Mouse (Mus musculus) CH12F3 (cell line): Measurements from ENCODE around the gene Arhgap31.
"Not testable (repeated sequence)": the region's sequence is repeated elsewhere in the genome, so short reads cannot be mapped to it uniquely, and the experiment has no call there.

Experiments used
- in situ Hi-C: fragments of 300-500 bp; cut with MboI; formaldehyde crosslinking; loops from 2 replicates; pipeline ENCODE4 v1.14.3; 2020; ENCODE audit warnings: low sequenced_read_pairs

Arhgap31 gene

GRCm38 (mm10) chr16:38689786-38690185 is 23.3 kb downstream of the Arhgap31 start:
- in situ Hi-C loops = no loop called here

DNA sequence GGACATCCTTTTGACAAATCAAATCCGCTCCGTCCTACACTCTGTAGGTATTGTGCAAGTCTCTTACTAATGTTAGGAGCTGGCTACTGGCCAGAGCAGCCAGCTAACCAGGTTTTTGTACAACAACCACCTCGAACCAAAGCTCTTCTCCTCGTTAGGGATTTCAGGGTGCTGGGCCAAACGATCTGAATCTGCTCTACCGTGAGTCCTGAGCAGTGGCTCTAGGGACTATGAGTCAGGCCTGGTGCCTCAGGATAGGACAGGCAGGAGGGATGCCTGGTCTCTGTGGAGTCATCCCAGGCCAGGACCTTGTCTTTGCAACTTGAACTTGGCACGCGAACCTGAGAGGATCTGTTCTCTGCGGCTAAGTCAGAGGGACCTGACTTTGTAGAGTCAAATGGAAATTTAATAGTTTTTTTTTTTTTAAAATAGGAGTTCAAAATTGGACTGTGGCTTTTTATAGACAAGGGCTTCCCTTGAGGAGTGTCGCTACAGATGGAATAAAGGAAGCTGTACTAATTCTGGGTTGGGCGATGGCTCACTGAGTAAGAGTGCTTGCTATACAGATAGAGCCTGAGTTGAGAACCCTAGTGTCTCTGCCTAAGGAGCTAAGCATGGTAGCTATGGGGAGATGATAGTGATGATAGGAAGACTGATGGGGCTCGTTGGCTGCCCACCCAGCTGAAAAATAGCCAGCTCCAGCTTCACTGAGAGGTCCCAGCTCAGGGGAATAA is 24.4 kb downstream of the Arhgap31 start:
- in situ Hi-C loops = no loop called here

- in situ Hi-C loops = no loop called here
These were observed 25.4 kb downstream of the Arhgap31 start for GRCm38 (mm10) chr16:38687673-38688072.

DNA sequence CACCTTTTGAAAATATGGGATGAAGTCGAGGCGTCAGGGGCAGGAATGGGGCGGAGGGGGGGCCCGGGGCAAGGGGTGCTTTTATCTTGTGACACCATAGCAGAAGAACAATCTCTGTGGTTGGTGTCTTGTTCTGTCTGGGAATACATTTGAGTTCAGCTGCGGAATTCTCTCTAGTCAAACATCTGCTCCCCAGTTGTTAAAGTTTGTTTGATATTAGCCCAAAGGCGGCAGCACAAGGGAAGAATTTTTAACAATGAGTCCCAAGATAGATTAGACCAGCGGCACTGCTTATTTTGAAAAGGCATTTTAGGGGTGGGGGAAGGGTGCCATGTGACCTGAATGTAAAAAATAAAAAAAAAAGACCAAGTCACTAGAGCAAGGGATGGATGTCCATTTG is 30.0 kb downstream of the Arhgap31 start:
- in situ Hi-C loops = no loop called here

GRCm38 (mm10) chr16:38681313-38681712 is 31.8 kb downstream of the Arhgap31 start:
- in situ Hi-C loops = no loop called here

- in situ Hi-C loops = no loop called here
These were observed 33.5 kb downstream of the Arhgap31 start for GRCm38 (mm10) chr16:38679431-38680021.

DNA sequence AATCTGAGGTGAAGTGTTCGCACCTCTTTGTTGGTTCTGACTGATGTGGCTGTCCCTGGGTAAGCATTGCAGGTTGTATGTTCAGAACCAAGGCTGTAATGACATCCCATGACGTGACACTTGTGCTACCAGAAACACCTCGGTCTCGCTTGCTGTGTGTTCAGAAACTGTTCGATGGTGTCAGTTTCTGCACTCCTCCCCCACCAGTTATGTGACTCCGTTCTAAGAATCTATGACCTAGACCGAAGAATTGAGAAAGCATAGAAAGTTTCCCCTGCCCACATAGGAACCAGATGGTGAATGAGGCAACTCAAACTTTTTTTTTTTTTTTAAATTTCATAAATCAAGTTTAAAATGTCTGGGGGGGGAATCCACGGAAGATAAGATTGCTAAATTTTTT is 34.2 kb downstream of the Arhgap31 start:
- in situ Hi-C loops = no loop called here

DNA sequence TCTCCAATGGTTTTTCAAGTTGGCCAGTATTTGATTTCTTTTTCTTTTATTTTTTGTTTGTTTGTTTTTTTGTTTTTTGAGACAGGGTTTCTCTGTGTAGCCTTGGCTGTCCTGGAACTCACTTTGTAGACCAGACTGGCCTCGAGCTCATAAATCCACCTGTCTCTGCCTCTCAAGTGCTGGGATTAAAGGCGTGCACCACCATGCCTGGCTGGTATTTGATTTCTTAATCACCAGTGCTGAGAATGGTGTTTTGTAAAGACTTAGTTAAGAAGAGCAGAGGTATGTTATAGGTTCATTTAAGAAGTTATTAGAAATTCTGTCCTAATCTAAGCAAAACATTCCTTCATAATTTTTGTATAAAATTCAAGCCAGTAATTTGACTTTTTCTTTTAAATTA is 35.1 kb downstream of the Arhgap31 start:
- in situ Hi-C loops = not testable (repeated sequence)

DNA sequence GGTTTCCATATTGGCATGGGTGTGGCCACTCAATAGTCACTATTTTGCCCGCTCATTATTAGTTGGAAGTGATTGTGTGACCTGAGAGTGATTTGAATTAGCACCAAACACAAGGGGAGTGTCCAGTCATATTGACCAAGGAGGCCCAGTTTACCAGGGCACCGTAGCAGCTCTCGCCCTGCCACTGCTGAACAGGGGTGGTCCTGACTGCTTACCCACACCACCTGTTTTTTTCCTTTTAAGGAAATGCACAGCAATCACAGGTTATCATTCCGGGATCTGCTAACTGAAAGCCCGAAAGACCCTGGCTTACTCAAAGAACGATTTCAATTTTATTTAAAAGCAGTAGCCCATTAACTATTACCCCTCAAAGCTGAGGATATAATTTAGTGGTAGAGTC is 35.9 kb downstream of the Arhgap31 start:
- in situ Hi-C loops = no loop called here

DNA sequence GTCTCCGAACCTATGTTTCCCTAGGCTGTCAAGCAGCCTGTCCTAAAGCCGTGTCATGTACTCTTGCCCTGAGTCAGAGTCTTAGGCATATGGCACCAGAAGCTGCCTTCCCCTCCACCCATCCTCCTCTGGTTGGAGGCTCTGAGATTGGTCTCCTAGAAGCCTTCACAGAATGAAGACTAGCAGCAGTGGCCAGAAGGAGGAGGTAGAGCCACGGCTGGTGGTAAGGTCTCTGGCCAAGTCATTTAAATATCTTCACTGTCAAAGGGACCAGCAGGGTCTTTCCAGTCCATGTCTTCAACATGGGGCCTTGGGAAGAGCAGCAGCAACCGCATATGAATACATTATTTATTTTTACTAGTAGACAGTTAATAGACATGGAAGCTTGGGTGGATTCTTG is 36.4 kb downstream of the Arhgap31 start:
- in situ Hi-C loops = no loop called here

DNA sequence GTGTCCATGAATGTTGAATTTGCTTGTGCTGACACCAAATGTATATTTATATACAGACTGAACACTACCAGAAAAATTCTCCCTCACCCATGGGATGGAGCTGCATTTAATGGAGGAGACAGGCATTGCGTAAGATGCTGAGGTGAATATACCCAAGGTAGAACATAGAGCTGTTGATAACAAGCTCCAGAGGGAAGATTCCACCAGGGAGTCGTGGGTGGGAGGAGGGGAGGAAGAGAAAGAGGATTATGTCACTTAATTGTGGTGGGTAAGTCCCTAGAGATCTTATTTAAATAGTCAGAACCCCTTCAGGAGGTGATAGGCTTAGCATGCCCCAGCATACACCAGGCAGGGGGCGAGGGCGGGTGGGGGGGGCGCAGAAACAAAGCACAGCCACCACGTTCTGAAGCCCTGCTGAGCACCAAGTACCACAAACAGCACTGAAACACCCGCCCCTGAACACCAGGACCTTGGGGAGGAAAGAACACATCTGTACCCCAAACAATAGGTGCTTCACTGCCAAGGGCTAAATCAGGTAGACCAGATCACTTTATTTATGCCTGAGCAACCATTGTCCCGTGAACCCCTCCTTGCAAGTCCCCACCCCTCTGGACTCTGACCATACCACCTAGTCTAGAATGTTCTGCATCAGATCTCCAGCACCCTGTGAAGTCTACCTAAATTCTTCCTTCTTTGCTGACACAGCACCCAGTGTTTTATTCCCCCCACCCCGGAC is 37.3 kb downstream of the Arhgap31 start:
- in situ Hi-C loops = no loop called here

DNA sequence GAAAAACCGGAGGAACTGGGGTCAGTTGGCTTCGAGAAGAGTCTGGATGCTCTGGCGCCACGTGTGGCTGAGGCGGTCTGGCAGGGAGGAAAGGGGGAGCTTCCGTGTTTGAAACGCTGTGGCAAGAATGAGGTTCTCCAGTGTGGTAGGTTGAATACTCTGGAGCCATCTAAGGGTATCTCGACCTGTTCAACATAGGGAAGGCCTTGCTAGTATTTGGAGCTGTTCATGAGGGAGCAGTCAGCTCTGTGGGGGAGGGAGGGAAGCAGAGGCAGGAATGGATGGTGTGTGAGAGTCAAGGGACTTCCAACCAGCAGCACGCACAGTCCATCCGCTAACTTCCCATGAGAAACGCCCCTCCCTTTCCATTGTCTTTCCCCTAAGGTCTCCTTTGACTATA is 38.2 kb downstream of the Arhgap31 start:
- in situ Hi-C loops = no loop called here

- in situ Hi-C loops = no loop called here
These were observed 39.6 kb downstream of the Arhgap31 start for GRCm38 (mm10) chr16:38673511-38673910.

- in situ Hi-C loops = no loop called here
These were observed 40.1 kb downstream of the Arhgap31 start for GRCm38 (mm10) chr16:38672947-38673346.

- in situ Hi-C loops = no loop called here
These were observed 40.7 kb downstream of the Arhgap31 start for GRCm38 (mm10) chr16:38672370-38672769.

- in situ Hi-C loops = no loop called here
These were observed 42.3 kb downstream of the Arhgap31 start for GRCm38 (mm10) chr16:38670621-38671390.

DNA sequence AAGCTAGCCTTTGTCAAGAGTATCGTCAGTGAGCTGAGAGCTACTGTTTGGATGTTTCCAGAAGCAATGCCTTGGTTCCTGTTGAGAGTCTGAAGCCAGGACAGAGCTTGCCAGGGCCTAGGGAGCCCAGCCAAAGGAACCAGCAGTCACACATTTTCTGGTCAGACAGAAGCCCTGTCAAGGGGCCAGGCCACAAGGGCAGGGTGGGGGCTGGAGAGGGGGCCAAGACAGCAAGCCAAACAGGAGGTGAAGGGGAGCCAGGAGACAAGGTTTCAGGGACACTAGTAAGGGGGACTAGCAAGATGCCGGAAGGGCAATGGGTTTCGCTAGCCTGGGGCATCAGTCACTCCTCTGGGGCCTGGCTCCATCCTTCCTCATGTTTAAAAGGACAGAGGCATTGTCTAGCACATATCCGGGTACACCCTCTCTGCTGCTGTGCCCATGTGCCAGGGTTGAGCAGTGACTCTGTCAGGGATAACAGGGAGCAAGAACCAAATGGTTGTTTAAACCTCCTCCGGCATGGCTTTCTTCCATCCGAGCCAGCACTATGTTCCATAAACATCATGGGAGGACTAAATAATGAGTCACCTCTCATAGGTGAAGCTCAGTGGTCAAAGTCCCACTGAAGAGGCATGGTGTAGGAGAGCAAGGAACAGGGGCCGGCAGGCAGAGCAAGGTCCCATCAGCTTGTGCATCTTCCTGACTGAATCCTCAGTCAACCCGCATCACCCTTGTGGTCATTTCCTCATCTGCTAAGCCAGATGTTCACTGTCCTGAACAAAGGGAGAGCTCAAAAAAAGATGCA is 44.0 kb downstream of the Arhgap31 start:
- in situ Hi-C loops = no loop called here

DNA sequence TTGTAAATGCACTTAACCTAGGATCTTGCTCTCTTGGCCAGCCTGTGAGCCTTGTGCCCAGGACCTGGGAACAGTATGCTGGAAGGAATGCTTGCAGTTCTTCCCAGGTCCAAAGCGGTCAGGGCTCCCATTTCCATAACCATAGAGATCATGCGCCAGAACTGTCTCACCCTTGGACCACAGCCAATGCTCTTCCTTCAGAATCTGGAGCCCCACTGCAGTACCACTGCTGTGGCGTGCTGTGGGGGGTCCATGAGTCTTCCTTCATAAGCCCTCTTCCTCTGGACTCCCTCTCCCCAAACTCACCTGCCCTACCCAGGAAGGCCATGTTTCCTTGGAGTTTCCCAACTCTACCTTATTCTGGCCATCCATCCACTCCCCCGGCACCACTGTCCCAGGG is 46.6 kb downstream of the Arhgap31 start:
- in situ Hi-C loops = no loop called here

GRCm38 (mm10) chr16:38666016-38666415 is 47.1 kb downstream of the Arhgap31 start:
- in situ Hi-C loops = no loop called here

GRCm38 (mm10) chr16:38662575-38662974 is 50.5 kb downstream of the Arhgap31 start:
- in situ Hi-C loops = no loop called here
